Mouse (Mus musculus): ENCODE measurements around the gene Map2k7. TPM values are rescaled to one million over a fixed set of nuclear protein-coding genes. Genes with fewer than 3 reads are reported as not detected.

The Map2k7 gene
- polyA plus RNA-seq, 1 experiment = 73.2 TPM

DNA sequence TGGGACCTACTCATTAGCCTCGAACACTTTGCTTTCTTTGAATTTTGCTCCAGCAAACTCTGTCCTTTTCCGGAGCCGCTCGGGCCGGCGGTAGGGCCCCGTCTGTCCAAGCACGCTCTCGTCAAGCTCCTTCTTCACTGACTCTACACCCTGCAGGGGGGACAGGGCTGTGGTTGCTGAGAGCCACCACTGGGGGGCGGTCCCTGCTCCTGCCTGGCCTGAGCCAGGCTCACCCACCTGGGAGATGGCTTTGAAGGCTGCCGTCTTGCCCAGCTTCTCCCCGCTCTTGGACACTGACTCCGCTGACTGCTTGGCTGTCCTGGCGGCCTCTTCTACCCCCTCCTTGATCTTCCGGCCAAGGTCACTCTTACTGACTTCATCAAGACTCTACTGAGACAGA is 29.1 kb downstream of the Map2k7 start:
- peak; percentile 30 for DNase-seq
- 93% methylated on average over 15 of the region's 15 CpGs for WGBS
- peaks cover 50% of the 10 kb centered on the region for H3K36me3 ChIP-seq (ENCODE audit: control insufficient read depth, insufficient read depth, low read length)
- no peaks in the 10 kb centered on the region for H3K4me1 ChIP-seq (replicated peaks; ENCODE audit: control insufficient read depth, insufficient read depth, low read length)
- H3K4me3 ChIP-seq (ENCODE audit: control insufficient read depth, insufficient read depth, low read length) = no peak overlapping the region
- H3K27me3 ChIP-seq (ENCODE audit: control insufficient read depth, insufficient read depth, low read length) = no peaks in the 10 kb centered on the region
- no peak overlapping the region for H3K27ac ChIP-seq (ENCODE audit: control insufficient read depth, insufficient read depth, low read length)
- TF ChIP-seq CTCF (IDR thresholded peaks at IDR 0.05; ENCODE audit: borderline replicate concordance, control insufficient read depth, extremely low read depth, insufficient read depth, low read length, poor library complexity) = peak; percentile 67; the same call in 1 of the 2 replicates
- no peak for TF ChIP-seq POLR2A (IDR thresholded peaks at IDR 0.05; ENCODE audit: control insufficient read depth, extremely low read depth, insufficient read depth, low read length, poor library complexity)

DNA sequence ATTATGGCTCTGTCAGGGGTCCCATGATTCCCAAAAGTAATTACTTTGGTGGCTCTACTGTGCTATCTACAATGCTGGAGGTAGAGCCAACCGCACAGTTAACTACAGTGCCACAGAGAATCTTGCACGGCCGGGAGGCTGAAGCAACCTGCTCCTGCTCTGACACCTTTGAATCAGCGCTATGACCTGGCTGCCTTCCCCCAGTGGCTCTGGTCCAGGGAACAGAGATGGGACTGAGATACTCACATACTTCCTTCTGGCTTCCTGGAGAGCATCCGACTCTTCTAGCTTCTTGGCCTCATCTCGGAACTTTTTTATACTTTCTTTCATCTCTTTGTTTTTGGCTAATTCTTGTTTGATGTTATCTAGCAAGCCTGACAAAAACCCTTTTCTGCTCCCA is 31.1 kb downstream of the Map2k7 start:
- no peak for TF ChIP-seq POLR2A (IDR thresholded peaks at IDR 0.05; ENCODE audit: control insufficient read depth, extremely low read depth, insufficient read depth, low read length, poor library complexity)
- TF ChIP-seq CTCF (IDR thresholded peaks at IDR 0.05; ENCODE audit: borderline replicate concordance, control insufficient read depth, extremely low read depth, insufficient read depth, low read length, poor library complexity) = no peak
- Histone ChIP-seq H3K27ac (ENCODE audit: control insufficient read depth, insufficient read depth, low read length) (no peak overlapping the region), H3K36me3 (ENCODE audit: control insufficient read depth, insufficient read depth, low read length) (peaks cover 49% of the 10 kb centered on the region), H3K27me3 (ENCODE audit: control insufficient read depth, insufficient read depth, low read length) (no peaks in the 10 kb centered on the region), H3K4me1 (replicated peaks; ENCODE audit: control insufficient read depth, insufficient read depth, low read length) (no peaks in the 10 kb centered on the region), H3K4me3 (ENCODE audit: control insufficient read depth, insufficient read depth, low read length) (no peak overlapping the region)
- no peak for DNase-seq
- 95% methylated on average over 6 of the region's 6 CpGs for WGBS

DNA sequence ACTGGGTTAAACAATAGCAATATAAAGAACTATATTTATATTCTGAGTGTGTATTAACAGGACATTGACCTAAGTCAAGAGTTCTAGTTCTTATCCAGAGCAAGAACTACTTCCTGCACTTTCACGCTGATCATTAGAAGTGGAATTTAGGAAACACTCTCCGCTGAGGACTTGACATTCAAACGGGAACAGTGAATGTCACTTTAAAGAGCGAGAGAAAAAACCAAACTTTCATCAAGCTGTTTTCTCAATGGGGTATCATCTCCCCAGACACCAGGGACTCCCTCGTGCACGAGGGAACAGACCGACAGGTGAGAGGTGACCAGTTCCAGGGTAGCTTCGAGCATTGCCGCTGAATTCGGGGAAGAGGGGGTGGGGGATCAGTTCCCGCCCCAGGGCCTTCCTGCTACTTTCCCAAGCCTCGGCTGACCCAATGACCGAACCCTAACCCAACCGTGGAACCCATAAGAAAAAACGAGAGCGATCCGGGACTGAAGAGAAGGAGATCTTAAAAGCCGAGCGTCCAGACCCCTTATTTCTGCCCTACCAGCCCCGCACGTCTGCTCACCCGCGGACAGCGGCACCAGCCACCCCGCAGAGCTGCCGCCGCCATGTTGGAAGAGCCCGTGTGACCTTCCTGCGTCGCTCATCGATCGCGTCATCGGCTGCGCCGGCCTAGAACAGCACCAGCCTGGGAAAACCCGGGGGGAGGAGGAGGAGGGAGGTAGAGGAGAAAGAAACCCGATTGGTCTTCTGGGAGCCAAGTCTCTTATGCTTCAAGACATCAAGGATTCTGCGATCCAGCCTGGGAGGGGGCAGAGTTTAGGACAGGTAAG is 37.0 kb downstream of the Map2k7 start, which contains the start of gene Timm44:
Gene Timm44 (minus strand): TSS at position 639 of the 836 bp plus-strand sequence.
- under 1% methylated on average over 39 of the region's 39 CpGs for WGBS
- Histone ChIP-seq H3K4me1 (replicated peaks; ENCODE audit: control insufficient read depth, insufficient read depth, low read length) (peaks cover 5% of the 10 kb centered on the region), H3K27me3 (ENCODE audit: control insufficient read depth, insufficient read depth, low read length) (no peaks in the 10 kb centered on the region), H3K36me3 (ENCODE audit: control insufficient read depth, insufficient read depth, low read length) (no peaks in the 10 kb centered on the region; the same call in 1 of the 2 replicates), H3K4me3 (ENCODE audit: control insufficient read depth, insufficient read depth, low read length) (peak within 1 kb of the TSS; percentile 77), H3K27ac (ENCODE audit: control insufficient read depth, insufficient read depth, low read length) (peak within 1 kb of the TSS; percentile 28; the same call in 1 of the 2 replicates)
- TF ChIP-seq CTCF (IDR thresholded peaks at IDR 0.05; ENCODE audit: borderline replicate concordance, control insufficient read depth, extremely low read depth, insufficient read depth, low read length, poor library complexity) (no peak), POLR2A (IDR thresholded peaks at IDR 0.05; ENCODE audit: control insufficient read depth, extremely low read depth, insufficient read depth, low read length, poor library complexity) (peak; percentile 68; the same call in 1 of the 2 replicates)
- peak; percentile 95 for DNase-seq

DNA sequence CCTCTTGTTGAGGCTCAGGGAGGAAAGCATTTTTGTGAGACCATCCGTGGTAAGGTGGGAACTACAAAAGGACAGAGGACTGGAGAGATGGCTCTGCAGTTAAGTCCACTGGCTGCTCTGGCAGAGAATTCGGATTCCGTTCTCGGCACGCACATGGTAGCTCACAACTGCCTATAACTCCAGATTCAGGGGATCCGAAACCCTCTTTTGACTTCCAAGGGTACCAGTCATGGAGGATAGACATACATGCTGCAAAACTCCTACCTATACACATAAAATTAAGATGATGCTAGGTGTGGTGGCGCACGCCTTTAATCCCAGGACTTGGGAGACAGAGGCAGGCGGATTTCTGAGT is 37.5 kb downstream of the Map2k7 start:
- no peak for TF ChIP-seq POLR2A (IDR thresholded peaks at IDR 0.05; ENCODE audit: control insufficient read depth, extremely low read depth, insufficient read depth, low read length, poor library complexity)
- TF ChIP-seq CTCF (IDR thresholded peaks at IDR 0.05; ENCODE audit: borderline replicate concordance, control insufficient read depth, extremely low read depth, insufficient read depth, low read length, poor library complexity) = no peak
- H3K36me3 ChIP-seq (ENCODE audit: control insufficient read depth, insufficient read depth, low read length) = no peaks in the 10 kb centered on the region; the same call in 1 of the 2 replicates
- 25% methylated on average over 9 of the region's 9 CpGs for WGBS
- H3K4me3 ChIP-seq (ENCODE audit: control insufficient read depth, insufficient read depth, low read length) = peak overlapping the region; percentile 77
- DNase-seq = no peak
- H3K27me3 ChIP-seq (ENCODE audit: control insufficient read depth, insufficient read depth, low read length) = no peaks in the 10 kb centered on the region
- peak overlapping the region; percentile 28; the same call in 1 of the 2 replicates for H3K27ac ChIP-seq (ENCODE audit: control insufficient read depth, insufficient read depth, low read length)
- H3K4me1 ChIP-seq (replicated peaks; ENCODE audit: control insufficient read depth, insufficient read depth, low read length) = peaks cover 5% of the 10 kb centered on the region

DNA sequence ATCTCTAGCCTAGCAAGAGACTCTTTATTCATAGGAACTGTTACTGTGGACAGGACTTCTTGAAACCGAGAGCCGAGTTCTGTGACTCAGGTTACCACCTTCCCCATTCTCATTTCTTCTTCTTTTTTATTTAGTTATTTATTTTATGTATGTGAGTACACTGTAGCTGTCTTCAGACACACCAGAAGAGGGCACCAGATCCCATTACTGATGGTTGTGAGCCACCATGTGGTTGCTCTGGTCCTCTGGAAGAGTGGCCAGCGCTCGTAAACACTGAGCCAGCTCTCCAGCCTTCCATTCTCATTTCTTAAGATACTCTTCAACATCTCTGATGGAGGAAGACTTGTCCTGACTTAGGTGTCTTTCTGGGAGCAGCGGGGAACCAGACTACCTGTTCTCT is 54.2 kb downstream of the Map2k7 start:
- WGBS = 96% methylated on average over 5 of the region's 5 CpGs
- Histone ChIP-seq H3K27me3 (ENCODE audit: control insufficient read depth, insufficient read depth, low read length) (no peaks in the 10 kb centered on the region), H3K27ac (ENCODE audit: control insufficient read depth, insufficient read depth, low read length) (no peak overlapping the region), H3K36me3 (ENCODE audit: control insufficient read depth, insufficient read depth, low read length) (peaks cover 77% of the 10 kb centered on the region), H3K4me1 (replicated peaks; ENCODE audit: control insufficient read depth, insufficient read depth, low read length) (no peaks in the 10 kb centered on the region), H3K4me3 (ENCODE audit: control insufficient read depth, insufficient read depth, low read length) (no peak overlapping the region)
- no peak for DNase-seq
- no peak for TF ChIP-seq POLR2A (IDR thresholded peaks at IDR 0.05; ENCODE audit: control insufficient read depth, extremely low read depth, insufficient read depth, low read length, poor library complexity)
- no peak for TF ChIP-seq CTCF (IDR thresholded peaks at IDR 0.05; ENCODE audit: borderline replicate concordance, control insufficient read depth, extremely low read depth, insufficient read depth, low read length, poor library complexity)

Other genes with a start within 250 kb of the Map2k7 start
- 8.4 and 10.0 TPM in 2 replicates for gene Cd209f, start 132.9 kb upstream of the Map2k7 start, polyA plus RNA-seq (2012; rRNA removed)
- 5.7 and 8.9 TPM in 2 replicates for gene Cd209g, start 104.6 kb upstream of the Map2k7 start, polyA plus RNA-seq (2012; rRNA removed)
- 48.3 and 64.2 TPM in 2 replicates for gene Evi5l, start 72.2 kb upstream of the Map2k7 start, polyA plus RNA-seq (2012; rRNA removed)
- gene Prr36, start 21.3 kb upstream of the Map2k7 start, polyA plus RNA-seq (2012; rRNA removed) = 0.47 and 0.64 TPM in 2 replicates
- 0.59 and 0.66 TPM in 2 replicates for gene Lrrc8e, start 11.9 kb upstream of the Map2k7 start, polyA plus RNA-seq (2012; rRNA removed)
- 2.6 and 4.6 TPM in 2 replicates for gene Gm49320, start 125 bp downstream of the Map2k7 start, polyA plus RNA-seq (2012; rRNA removed)
- 56.4 and 69.7 TPM in 2 replicates for gene Tgfbr3l, start 9.5 kb downstream of the Map2k7 start, polyA plus RNA-seq (2012; rRNA removed)
- gene Snapc2, start 14.3 kb downstream of the Map2k7 start, polyA plus RNA-seq (2012; rRNA removed) = 40.8 and 45.1 TPM in 2 replicates
- 22.5 and 27.0 TPM in 2 replicates for gene Ctxn1, start 20.5 kb downstream of the Map2k7 start, polyA plus RNA-seq (2012; rRNA removed)
- gene Timm44, start 37.2 kb downstream of the Map2k7 start, polyA plus RNA-seq (2012; rRNA removed) = 84.4 and 88.0 TPM in 2 replicates
- gene Ccl25, start 86.5 kb downstream of the Map2k7 start, polyA plus RNA-seq (2012; rRNA removed) = 178 and 233 TPM in 2 replicates
- 43.2 and 70.4 TPM in 2 replicates for gene Elavl1, start 86.7 kb downstream of the Map2k7 start, polyA plus RNA-seq (2012; rRNA removed)

Data from thymus, adult 2 months (tissue).